Mouse (Mus musculus): ENCODE results near the gene Zwilch.

DNA sequence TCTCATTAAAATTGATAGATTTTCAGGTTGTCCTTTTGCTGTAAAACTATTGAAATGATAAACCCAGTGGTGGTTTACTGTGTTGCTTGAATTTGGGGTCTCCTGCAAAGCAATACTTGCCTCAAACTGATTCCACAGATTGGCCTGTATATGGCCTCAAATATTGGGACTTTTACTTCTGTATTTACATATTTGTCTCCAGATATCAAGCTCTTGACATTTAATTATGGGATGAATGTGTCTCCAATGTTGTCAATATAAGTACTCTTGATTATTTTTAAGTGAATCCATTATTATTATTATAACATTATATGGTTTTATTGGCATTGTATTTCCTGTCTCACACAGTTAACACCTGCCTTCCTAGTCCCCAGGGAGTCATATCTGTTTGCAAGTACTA lies 1.4 kb upstream of the Zwilch start:
- no peak; the same call in 1 of the 2 replicates for TF ChIP-seq POLR2A (IDR thresholded peaks at IDR 0.05; ENCODE audit: low read depth, low read length)
- TF ChIP-seq EP300 (IDR thresholded peaks at IDR 0.05; ENCODE audit: low read length): peak; percentile 18; the same call in 1 of the 2 replicates
- TF ChIP-seq CTCF (conservative IDR thresholded peaks at IDR 0.05 in 1 of 2, IDR thresholded peaks at IDR 0.05 in 1 of 2; ENCODE audit: low read depth in 2 of 2, low read length in 2 of 2): no peak
- TF ChIP-seq NRF1 (IDR thresholded peaks at IDR 0.05; ENCODE audit: low read depth, low read length): no peak
- TF ChIP-seq ZKSCAN1 (IDR thresholded peaks at IDR 0.05; ENCODE audit: borderline replicate concordance, low read depth, low read length): no peak
- TF ChIP-seq HCFC1 (IDR thresholded peaks at IDR 0.05; ENCODE audit: low read depth, low read length): peak; percentile 13; the same call in 1 of the 2 replicates
